Mouse (Mus musculus): ENCODE data around the gene Arhgef7.

The Arhgef7 gene

GRCm38 (mm10) chr8:11727273-11727650, 259 bp upstream of the Arhgef7 start:
- no peak for DNase-seq

GRCm38 (mm10) chr8:11728482-11729295, 1.2 kb downstream of the Arhgef7 start:
- DNase-seq: peak; percentile 79 to 84

GRCm38 (mm10) chr8:11730271-11730940, 2.9 kb downstream of the Arhgef7 start:
- DNase-seq: peak; percentile 82 to 83

GRCm38 (mm10) chr8:11735672-11736235, 8.2 kb downstream of the Arhgef7 start:
- DNase-seq: peak; percentile 70 to 80

GRCm38 (mm10) chr8:11737096-11737495, 9.6 kb downstream of the Arhgef7 start:
- peak in 1 of 2 experiments; percentile 53 for DNase-seq

- no peak for DNase-seq
Observed at GRCm38 (mm10) chr8:11739082-11739481, 11.6 kb downstream of the Arhgef7 start.

GRCm38 (mm10) chr8:11740857-11741256, 13.3 kb downstream of the Arhgef7 start:
- DNase-seq: peak; percentile 41 to 58

GRCm38 (mm10) chr8:11743580-11743979, 16.1 kb downstream of the Arhgef7 start:
- no peak for DNase-seq

- peak; percentile 71 for DNase-seq
Observed at GRCm38 (mm10) chr8:11746850-11747600, 19.5 kb downstream of the Arhgef7 start.

DNA sequence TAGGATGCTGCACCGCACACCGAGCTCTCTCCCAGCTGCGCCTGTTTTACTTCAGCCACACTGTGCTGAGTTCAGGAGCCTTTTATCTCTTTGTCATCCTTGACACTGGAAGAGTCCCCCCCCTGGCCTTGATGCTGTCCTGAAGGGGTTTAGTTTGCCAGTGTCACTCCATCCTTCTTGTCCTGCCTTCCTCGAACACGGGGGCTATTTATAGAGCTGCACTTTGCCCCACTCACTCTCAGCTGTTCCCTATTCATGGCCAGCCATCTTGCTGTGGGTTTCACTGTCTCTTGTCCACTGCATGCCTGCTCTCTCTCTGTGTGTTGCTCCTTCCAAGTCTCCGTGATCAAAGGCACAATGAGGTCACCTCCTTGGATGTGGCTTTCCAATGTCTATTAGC, 22.0 kb downstream of the Arhgef7 start:
- peak in 1 of 2 experiments; percentile 25 for DNase-seq

DNA sequence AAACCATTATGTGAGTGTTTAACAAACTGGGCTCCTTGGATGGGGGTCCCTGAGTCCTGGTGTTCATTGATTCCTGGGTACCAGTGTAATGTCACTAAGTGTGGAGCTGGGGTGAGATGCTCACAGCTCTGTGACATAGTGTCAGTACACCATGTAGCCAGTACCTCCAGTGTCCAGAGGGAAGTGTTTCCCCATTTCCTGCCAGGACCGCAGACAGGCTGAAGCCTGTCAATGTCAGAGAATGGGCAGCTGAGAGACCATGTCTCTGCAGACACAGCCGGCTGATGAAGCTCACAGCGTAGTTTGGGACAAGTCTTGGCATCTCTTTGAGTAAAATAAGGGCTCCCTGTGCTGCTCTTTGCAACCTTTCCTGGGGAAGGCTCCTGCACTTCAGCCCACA, 24.8 kb downstream of the Arhgef7 start:
- DNase-seq: no peak

DNA sequence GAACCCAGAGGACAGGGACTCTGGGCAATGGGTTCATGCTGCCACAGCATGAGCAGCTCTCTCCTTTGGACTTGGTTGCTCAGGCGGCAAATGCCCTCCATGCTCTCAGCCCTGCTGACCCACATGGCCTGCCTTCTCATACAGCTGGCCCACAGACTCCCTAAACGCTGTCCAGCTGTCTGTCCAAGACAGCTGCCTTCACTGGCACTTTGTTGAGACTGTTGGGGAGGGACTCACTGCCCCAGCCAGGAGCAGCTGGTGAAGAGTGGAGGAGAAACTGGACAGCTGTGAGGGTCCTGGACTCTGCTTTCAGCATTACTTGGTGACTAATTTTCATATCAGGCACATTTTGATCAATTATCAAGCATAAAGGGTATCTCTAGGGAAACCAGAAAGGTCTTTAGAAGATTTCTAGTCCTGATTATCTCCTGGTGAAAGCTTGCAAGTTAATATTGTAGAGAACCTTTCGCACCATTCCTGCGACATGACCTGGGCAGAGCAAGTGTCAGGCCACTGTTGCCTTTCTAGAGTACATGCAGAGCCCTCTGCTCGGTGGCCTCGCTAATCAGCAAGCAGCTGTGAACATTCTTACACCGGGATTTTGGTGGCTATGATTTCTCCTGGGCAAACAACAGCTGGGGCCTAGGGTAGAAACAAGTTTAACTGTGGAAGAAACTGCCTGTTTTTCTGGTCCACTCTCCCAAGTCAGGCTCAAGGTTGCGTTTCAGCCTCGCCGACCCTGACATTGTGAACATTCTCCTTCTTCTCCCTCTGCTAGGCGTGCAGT, 25.8 kb downstream of the Arhgef7 start:
- no peak for DNase-seq

DNA sequence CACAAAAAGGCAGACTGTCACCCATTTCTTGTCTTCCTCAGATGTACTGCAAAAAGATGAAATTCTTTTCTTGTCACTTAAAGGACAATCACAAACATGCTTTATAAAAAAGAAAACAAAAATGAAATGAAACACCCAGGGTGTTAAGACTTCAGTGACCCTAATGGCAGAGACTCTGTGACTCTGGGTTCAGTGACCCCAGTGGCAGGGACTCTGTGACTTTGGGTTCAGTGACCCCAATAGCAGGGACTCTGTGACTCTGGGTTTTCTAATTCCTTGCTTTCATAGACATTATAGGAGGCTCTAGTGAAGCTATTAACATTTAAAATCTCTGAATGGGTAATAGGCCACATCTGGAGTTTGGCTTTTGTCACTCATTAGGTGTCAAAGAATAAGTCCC, 27.2 kb downstream of the Arhgef7 start:
- DNase-seq: no peak

DNA sequence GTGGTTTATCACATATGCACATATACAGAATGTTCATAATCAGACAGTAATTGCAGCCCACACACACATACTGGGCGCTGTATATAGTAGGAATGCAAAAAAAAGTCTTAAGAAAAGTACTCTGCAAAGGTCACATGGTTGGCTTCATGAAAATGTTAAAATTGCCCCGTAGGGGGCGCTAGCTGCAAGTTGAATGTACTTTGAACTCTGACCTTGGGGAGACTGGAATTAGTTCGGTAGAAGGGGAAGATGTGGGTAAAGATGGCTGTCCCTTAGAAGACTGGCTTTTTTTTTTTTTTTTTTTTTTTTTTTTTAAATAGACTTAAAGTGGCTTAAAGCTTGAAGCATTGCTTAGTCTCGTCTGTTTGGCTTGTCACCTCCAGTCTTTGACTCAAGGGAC, 28.4 kb downstream of the Arhgef7 start:
- peak; percentile 79 to 88 for DNase-seq

GRCm38 (mm10) chr8:11757568-11758481, 30.3 kb downstream of the Arhgef7 start:
- DNase-seq: peak; percentile 88 to 94

DNA sequence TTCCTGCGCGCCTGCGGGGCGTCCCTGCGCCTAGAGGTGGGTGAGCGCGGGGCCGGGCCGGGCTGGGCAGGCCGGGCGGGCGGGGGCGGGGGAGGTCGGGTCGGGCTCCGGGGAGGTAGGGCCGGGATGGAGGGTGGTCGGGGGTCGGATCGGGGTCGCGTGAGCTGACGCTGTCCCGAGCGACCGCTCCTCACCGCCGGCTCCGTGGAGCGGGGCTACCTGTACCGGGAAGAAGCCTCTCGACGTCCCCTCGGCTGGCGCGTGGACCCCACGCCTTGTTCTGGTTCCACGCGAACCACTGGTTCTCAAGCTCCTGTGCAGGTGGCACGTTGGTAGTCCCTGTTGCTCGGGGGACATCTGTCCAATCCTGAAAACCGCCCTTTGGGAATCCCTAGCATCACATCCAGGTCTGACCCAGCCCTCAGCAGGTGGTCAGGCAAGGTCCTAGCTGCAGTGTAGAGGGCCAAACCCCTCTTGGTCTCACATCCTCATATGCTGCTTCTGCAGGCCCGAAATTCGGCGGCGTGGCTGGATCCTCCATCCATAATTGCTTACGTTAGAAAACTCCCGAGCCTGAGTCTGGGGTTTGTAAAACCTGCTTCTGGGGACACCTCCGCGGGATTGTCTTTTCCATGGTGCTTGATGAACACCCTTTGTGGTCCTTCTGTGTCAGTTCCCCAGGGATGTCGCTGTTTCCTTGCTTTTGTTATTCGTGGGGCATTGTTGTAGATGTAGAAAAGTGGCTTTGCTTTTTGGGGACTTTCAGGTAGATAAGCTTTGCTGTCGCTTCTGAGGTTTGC, 31.2 kb downstream of the Arhgef7 start:
- DNase-seq: peak in 1 of 2 experiments; percentile 25

- no peak for DNase-seq
Observed at GRCm38 (mm10) chr8:11761551-11761950, 34.0 kb downstream of the Arhgef7 start.

GRCm38 (mm10) chr8:11762048-11762447, 34.5 kb downstream of the Arhgef7 start:
- no peak for DNase-seq

- DNase-seq: no peak
Observed at GRCm38 (mm10) chr8:11762821-11763220, 35.3 kb downstream of the Arhgef7 start.

DNA sequence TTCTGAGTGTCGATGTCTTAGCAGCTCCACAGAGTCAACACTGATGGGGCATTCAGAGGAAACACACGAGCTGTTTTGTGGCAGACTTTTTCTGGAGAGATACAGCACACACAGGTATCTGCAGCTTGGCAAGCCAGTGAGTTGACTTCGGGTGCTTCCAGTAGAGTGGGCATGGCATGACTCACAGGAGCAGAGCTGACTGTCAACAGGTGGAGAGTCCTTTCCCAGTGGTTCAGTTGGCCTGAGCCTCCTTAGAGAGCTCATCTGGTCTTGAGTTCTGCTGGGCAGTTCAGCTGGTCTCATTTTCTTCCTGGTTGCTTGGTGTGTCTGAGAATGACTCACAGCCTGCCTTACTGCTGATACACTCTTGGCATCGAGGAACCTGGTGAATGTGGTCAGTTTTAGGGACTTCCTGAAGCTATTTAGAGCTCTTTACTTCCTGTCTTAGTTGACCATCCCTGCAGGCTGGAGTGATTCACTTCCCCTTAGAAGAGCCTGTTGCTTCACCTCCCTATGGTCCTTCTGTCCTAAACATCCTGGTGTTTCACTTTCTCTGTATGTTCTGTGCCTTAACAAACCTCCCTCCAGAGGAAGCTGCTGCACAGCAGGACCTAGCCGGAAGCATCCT, 39.8 kb downstream of the Arhgef7 start:
- no peak for DNase-seq
